Mouse (Mus musculus) layer of hippocampus, adult 9-10 months (tissue): ENCODE measurements at regions not wholly inside any gene's neighbourhood (a gene's known extent, or its start where the extent isn't known, plus 50 kb on each side); places are given as distances from the start of the nearest gene placed in this dataset.

Experiments
- DNase-seq: peaks from one replicate; pipeline ENCODE4 v3.0.0; 2022; ENCODE audit warnings: low spot score

GRCm38 (mm10) chr13:47585158-47585557 lies 462.7 kb downstream of the Rnf144b start:
- DNase-seq = no peak

GRCm38 (mm10) chr13:47602646-47603045 lies 480.2 kb downstream of the Rnf144b start:
- DNase-seq = no peak

- DNase-seq = no peak
Observed at GRCm38 (mm10) chr13:47611439-47611838, 489.0 kb downstream of the Rnf144b start.

- no peak for DNase-seq
Observed at GRCm38 (mm10) chr13:47636511-47637103, 514.2 kb downstream of the Rnf144b start.

- no peak for DNase-seq
Observed at GRCm38 (mm10) chr13:47642341-47642740, 519.9 kb downstream of the Rnf144b start.

- DNase-seq = no peak
Observed at GRCm38 (mm10) chr13:47645081-47645480, 522.6 kb downstream of the Rnf144b start.

GRCm38 (mm10) chr13:47647693-47648092 lies 525.2 kb downstream of the Rnf144b start:
- peak; percentile 36 for DNase-seq

- no peak for DNase-seq
Observed at GRCm38 (mm10) chr13:47650093-47650492, 527.6 kb downstream of the Rnf144b start.

- DNase-seq = no peak
Observed at GRCm38 (mm10) chr13:47666470-47666869, 544.0 kb downstream of the Rnf144b start.

- peak; percentile 71 for DNase-seq
Observed at GRCm38 (mm10) chr13:47666956-47667701, 544.7 kb downstream of the Rnf144b start.

GRCm38 (mm10) chr13:47688131-47688530 lies 565.7 kb downstream of the Rnf144b start:
- no peak for DNase-seq

- no peak for DNase-seq
Observed at GRCm38 (mm10) chr13:47693815-47694214, 567.2 kb upstream of the Id4 start.

- no peak for DNase-seq
Observed at GRCm38 (mm10) chr13:47695877-47696276, 565.2 kb upstream of the Id4 start.

- DNase-seq = no peak
Observed at GRCm38 (mm10) chr13:47700556-47700955, 560.5 kb upstream of the Id4 start.

- DNase-seq = peak; percentile 22
Observed at GRCm38 (mm10) chr13:47707961-47708609, 552.9 kb upstream of the Id4 start.

- no peak for DNase-seq
Observed at GRCm38 (mm10) chr13:47709323-47709722, 551.7 kb upstream of the Id4 start.

- no peak for DNase-seq
Observed at GRCm38 (mm10) chr13:47712507-47712906, 548.5 kb upstream of the Id4 start.

GRCm38 (mm10) chr13:47716265-47716664 lies 544.8 kb upstream of the Id4 start:
- DNase-seq = no peak

- DNase-seq = no peak
Observed at GRCm38 (mm10) chr13:47720645-47721044, 540.4 kb upstream of the Id4 start.

- no peak for DNase-seq
Observed at GRCm38 (mm10) chr13:47734415-47734814, 526.6 kb upstream of the Id4 start.

- no peak for DNase-seq
Observed at GRCm38 (mm10) chr13:47735426-47736063, 525.5 kb upstream of the Id4 start.

- no peak for DNase-seq
Observed at GRCm38 (mm10) chr13:47748906-47749305, 512.1 kb upstream of the Id4 start.

- no peak for DNase-seq
Observed at GRCm38 (mm10) chr13:47751033-47751432, 510.0 kb upstream of the Id4 start.
